Mouse (Mus musculus) midbrain, embryonic 15.5 days (tissue): ENCODE results near the gene Nfkbil1. TPM values are rescaled to one million over a fixed set of nuclear protein-coding genes. Genes with fewer than 3 reads are reported as not detected.
"Not testable (repeated sequence)": the region's sequence is repeated elsewhere in the genome, so short reads cannot be mapped to it uniquely, and the experiment has no call there.

ENCODE experiments used
- ATAC-seq: fragments of 200-750 bp; cut with Nextera tagmentation; replicated peaks from 2 replicates; pipeline ENCODE4 v1.8.0; 2017; ENCODE audit warnings: moderate TSS enrichment
- H3K27ac ChIP-seq: fragments of 300-500 bp; sonication (generic); 2 replicates; pipeline ENCODE4 v1.5.1; 2015; ENCODE audit warnings: mild to moderate bottlenecking, inconsistent platforms
- H3K27me3 ChIP-seq: fragments of 300-500 bp; sonication (generic); replicated peaks from 2 replicates; pipeline ENCODE4 v1.6.1; 2015; ENCODE audit warnings: inconsistent platforms
- H3K36me3 ChIP-seq: fragments of 300-500 bp; sonication (generic); replicated peaks from 2 replicates; pipeline ENCODE4 v1.6.1; 2015; ENCODE audit warnings: inconsistent platforms
- H3K4me1 ChIP-seq: fragments of 300-500 bp; sonication (generic); 2 replicates; pipeline ENCODE4 v1.6.1; 2015; ENCODE audit warnings: inconsistent platforms
- H3K4me2 ChIP-seq: fragments of 300-500 bp; sonication (generic); 2 replicates; pipeline ENCODE4 v1.6.1; 2015; ENCODE audit warnings: inconsistent platforms, mild to moderate bottlenecking, moderate library complexity
- H3K4me3 ChIP-seq: fragments of 300-500 bp; sonication (generic); 2 replicates; pipeline ENCODE4 v1.5.1; 2015; ENCODE audit warnings: mild to moderate bottlenecking, inconsistent platforms
- H3K9ac ChIP-seq: fragments of 300-500 bp; sonication (generic); 2 replicates; pipeline ENCODE4 v1.6.1; 2015; ENCODE audit warnings: mild to moderate bottlenecking, inconsistent platforms
- H3K9me3 ChIP-seq: fragments of 300-500 bp; sonication (generic); 2 replicates; pipeline ENCODE4 v1.6.1; 2016; ENCODE audit warnings: inconsistent platforms
- WGBS: fragments of 180-500 bp; shearing (Covaris S2); methylation state at CpG from one replicate; pipeline ENCODE4 v1.1.7; 2015; ENCODE audit warnings: mixed read lengths; 5-methylcytosine and 5-hydroxymethylcytosine counted together
- polyA plus RNA-seq: library from polyadenylated mRNA; unstranded; fragments of >200 nt; fragmentation: Nextera tagmentation; extraction: Ambion mirVana; gene quantifications from 2 replicates; pipeline ENCODE4 v1.2.1, GENCODE M21; 2015

Nfkbil1 gene
- polyA plus RNA-seq, 1 experiment from 2014 or later: 11.7 TPM

GRCm38 (mm10) chr17:35241305-35242014 lies 5.9 kb upstream of the Nfkbil1 start, which contains the start of gene Ddx39b:
Gene Ddx39b (plus strand): TSS chr17:35241746.
- WGBS: 0% methylated on average over 69 of the region's 69 CpGs

GRCm38 (mm10) chr17:35240384-35241304 lies 5.1 kb upstream of the Nfkbil1 start:
- WGBS: 30% methylated on average over 12 of the region's 12 CpGs
- peaks cover 40% of the 10 kb centered on the region for H3K4me1 ChIP-seq
- H3K36me3 ChIP-seq: peaks cover 15% of the 10 kb centered on the region
- no peaks in the 10 kb centered on the region for H3K9me3 ChIP-seq
- H3K4me2 ChIP-seq: peak overlapping the region; percentile 82
- H3K4me3 ChIP-seq: peak overlapping the region; percentile 98
- ATAC-seq: peak; percentile 1
- H3K9ac ChIP-seq: peak overlapping the region; percentile 48
- no peaks in the 10 kb centered on the region for H3K27me3 ChIP-seq
- H3K27ac ChIP-seq: peak overlapping the region; percentile 99

More at GRCm38 (mm10) chr17:35241305-35242014, 5.9 kb upstream of the Nfkbil1 start, which contains the start of gene Ddx39b:
- peak within 1 kb of the TSS; percentile 99 for H3K27ac ChIP-seq
- H3K27me3 ChIP-seq: no peaks in the 10 kb centered on the region
- H3K36me3 ChIP-seq: peaks cover 23% of the 10 kb centered on the region
- peak within 1 kb of the TSS; percentile 82 for H3K4me2 ChIP-seq
- H3K9ac ChIP-seq: peak within 1 kb of the TSS; percentile 98
- peaks cover 48% of the 10 kb centered on the region for H3K4me1 ChIP-seq
- H3K9me3 ChIP-seq: no peaks in the 10 kb centered on the region
- peak; percentile 90 for ATAC-seq
- peak within 1 kb of the TSS; percentile 98 for H3K4me3 ChIP-seq

GRCm38 (mm10) chr17:35239700-35240099 lies 4.1 kb upstream of the Nfkbil1 start:
- Histone ChIP-seq H3K27me3 (no peaks in the 10 kb centered on the region), H3K27ac (no peak overlapping the region), H3K9me3 (no peaks in the 10 kb centered on the region), H3K9ac (no peak overlapping the region), H3K4me3 (no peak overlapping the region), H3K36me3 (peaks cover 5% of the 10 kb centered on the region), H3K4me2 (no peak overlapping the region), H3K4me1 (peaks cover 36% of the 10 kb centered on the region)
- WGBS: 88% methylated on average over 5 of the region's 5 CpGs
- ATAC-seq: no peak

GRCm38 (mm10) chr17:35237504-35237903 lies 1.9 kb upstream of the Nfkbil1 start:
- no peak overlapping the region for H3K9ac ChIP-seq
- H3K27ac ChIP-seq: no peak overlapping the region
- H3K4me2 ChIP-seq: peak overlapping the region; percentile 97
- H3K27me3 ChIP-seq: no peaks in the 10 kb centered on the region
- peaks cover 40% of the 10 kb centered on the region for H3K4me1 ChIP-seq
- H3K4me3 ChIP-seq: peak overlapping the region; percentile 56; the same call in 1 of the 2 replicates
- H3K36me3 ChIP-seq: no peaks in the 10 kb centered on the region
- WGBS: 89% methylated on average over 12 of the region's 12 CpGs
- ATAC-seq: no peak
- no peaks in the 10 kb centered on the region for H3K9me3 ChIP-seq

GRCm38 (mm10) chr17:35236996-35237395 lies 1.4 kb upstream of the Nfkbil1 start:
- Histone ChIP-seq H3K9me3 (no peaks in the 10 kb centered on the region), H3K4me3 (peak overlapping the region; percentile 56), H3K27me3 (no peaks in the 10 kb centered on the region), H3K4me1 (peaks cover 45% of the 10 kb centered on the region), H3K4me2 (peak overlapping the region; percentile 97), H3K27ac (peak overlapping the region; percentile 93), H3K36me3 (no peaks in the 10 kb centered on the region), H3K9ac (peak overlapping the region; percentile 70; the same call in 1 of the 2 replicates)
- ATAC-seq: no peak
- 77% methylated on average over 9 of the region's 9 CpGs for WGBS

GRCm38 (mm10) chr17:35236390-35236746 lies 776 bp upstream of the Nfkbil1 start:
- Histone ChIP-seq H3K9ac (peak overlapping the region; percentile 70), H3K27ac (peak overlapping the region; percentile 93), H3K4me2 (peak overlapping the region; percentile 97), H3K9me3 (no peaks in the 10 kb centered on the region), H3K4me3 (peak overlapping the region; percentile 56), H3K4me1 (peaks cover 50% of the 10 kb centered on the region), H3K36me3 (no peaks in the 10 kb centered on the region), H3K27me3 (no peaks in the 10 kb centered on the region)
- WGBS: under 1% methylated on average over 18 of the region's 18 CpGs
- peak; percentile 88 for ATAC-seq

- Histone ChIP-seq H3K27ac (peak overlapping the region; percentile 93), H3K4me3 (peak overlapping the region; percentile 56), H3K27me3 (no peaks in the 10 kb centered on the region), H3K4me1 (peaks cover 40% of the 10 kb centered on the region), H3K4me2 (peak overlapping the region; percentile 97), H3K9me3 (no peaks in the 10 kb centered on the region), H3K36me3 (peaks cover 3% of the 10 kb centered on the region; the same call in 1 of the 2 replicates), H3K9ac (peak overlapping the region; percentile 70)
- 0 out of 2 replicates have a peak, but pooled peaks have one; percentile 2 for ATAC-seq
- WGBS: 4% methylated on average over 31 of the region's 31 CpGs
These were observed 689 bp downstream of the Nfkbil1 start for GRCm38 (mm10) chr17:35234903-35235302.

GRCm38 (mm10) chr17:35234090-35234489 lies 1.5 kb downstream of the Nfkbil1 start:
- not testable (repeated sequence) for ATAC-seq
- H3K4me2 ChIP-seq: peak overlapping the region; percentile 97; the same call in 1 of the 2 replicates

GRCm38 (mm10) chr17:35233114-35233980 lies 2.2 kb downstream of the Nfkbil1 start, which contains the start of gene Atp6v1g2:
Gene Atp6v1g2 (plus strand): TSS chr17:35233660.
- Histone ChIP-seq H3K4me1 (peaks cover 40% of the 10 kb centered on the region), H3K9ac (peak within 1 kb of the TSS; percentile 70; the same call in 1 of the 2 replicates)
- 78% methylated on average over 18 of the region's 18 CpGs for WGBS

More at GRCm38 (mm10) chr17:35234090-35234489, 1.5 kb downstream of the Nfkbil1 start:
- Histone ChIP-seq H3K4me3 (peak overlapping the region; percentile 56; the same call in 1 of the 2 replicates), H3K4me1 (peaks cover 40% of the 10 kb centered on the region)
- not testable (repeated sequence) for H3K9me3 ChIP-seq, H3K27ac ChIP-seq, H3K36me3 ChIP-seq, H3K27me3 ChIP-seq, H3K9ac ChIP-seq
- WGBS: 87% methylated on average over 7 of the region's 7 CpGs

GRCm38 (mm10) chr17:35232659-35233058 lies 2.9 kb downstream of the Nfkbil1 start:
- Histone ChIP-seq H3K9ac (no peak overlapping the region), H3K27me3 (no peaks in the 10 kb centered on the region), H3K4me1 (peaks cover 40% of the 10 kb centered on the region), H3K9me3 (no peaks in the 10 kb centered on the region), H3K36me3 (peaks cover 14% of the 10 kb centered on the region), H3K27ac (no peak overlapping the region), H3K4me3 (no peak overlapping the region), H3K4me2 (0 out of 2 replicates have a peak overlapping the region, but pooled peaks have one; percentile 31)
- ATAC-seq: no peak
- WGBS: 85% methylated on average over 5 of the region's 5 CpGs

More at GRCm38 (mm10) chr17:35233114-35233980, 2.2 kb downstream of the Nfkbil1 start, which contains the start of gene Atp6v1g2:
- ATAC-seq: no peak
- Histone ChIP-seq H3K36me3 (peaks cover 10% of the 10 kb centered on the region; the same call in 1 of the 2 replicates), H3K4me3 (peak within 1 kb of the TSS; percentile 56), H3K9me3 (no peaks in the 10 kb centered on the region), H3K4me2 (peak within 1 kb of the TSS; percentile 97), H3K27ac (peak within 1 kb of the TSS; percentile 93; the same call in 1 of the 2 replicates), H3K27me3 (no peaks in the 10 kb centered on the region)

GRCm38 (mm10) chr17:35232043-35232442 lies 3.5 kb downstream of the Nfkbil1 start:
- WGBS: 14% methylated on average over 12 of the region's 12 CpGs
- no peak overlapping the region for H3K9ac ChIP-seq
- no peak overlapping the region for H3K27ac ChIP-seq
- ATAC-seq: no peak
- H3K27me3 ChIP-seq: no peaks in the 10 kb centered on the region
- 0 out of 2 replicates have a peak overlapping the region, but pooled peaks have one; percentile 15 for H3K4me3 ChIP-seq
- H3K36me3 ChIP-seq: peaks cover 18% of the 10 kb centered on the region
- H3K4me1 ChIP-seq: peaks cover 35% of the 10 kb centered on the region
- H3K4me2 ChIP-seq: peak overlapping the region; percentile 31
- H3K9me3 ChIP-seq: no peaks in the 10 kb centered on the region
